Mouse (Mus musculus) Muller cell, postnatal 12 days (primary cell): ENCODE results near the gene R3hdml.

ENCODE experiments used
- DNase-seq: peaks from one replicate; pipeline ENCODE4 v3.0.0-alpha.2; 2015; ENCODE audit errors: inconsistent ontology term

R3hdml gene

DNA sequence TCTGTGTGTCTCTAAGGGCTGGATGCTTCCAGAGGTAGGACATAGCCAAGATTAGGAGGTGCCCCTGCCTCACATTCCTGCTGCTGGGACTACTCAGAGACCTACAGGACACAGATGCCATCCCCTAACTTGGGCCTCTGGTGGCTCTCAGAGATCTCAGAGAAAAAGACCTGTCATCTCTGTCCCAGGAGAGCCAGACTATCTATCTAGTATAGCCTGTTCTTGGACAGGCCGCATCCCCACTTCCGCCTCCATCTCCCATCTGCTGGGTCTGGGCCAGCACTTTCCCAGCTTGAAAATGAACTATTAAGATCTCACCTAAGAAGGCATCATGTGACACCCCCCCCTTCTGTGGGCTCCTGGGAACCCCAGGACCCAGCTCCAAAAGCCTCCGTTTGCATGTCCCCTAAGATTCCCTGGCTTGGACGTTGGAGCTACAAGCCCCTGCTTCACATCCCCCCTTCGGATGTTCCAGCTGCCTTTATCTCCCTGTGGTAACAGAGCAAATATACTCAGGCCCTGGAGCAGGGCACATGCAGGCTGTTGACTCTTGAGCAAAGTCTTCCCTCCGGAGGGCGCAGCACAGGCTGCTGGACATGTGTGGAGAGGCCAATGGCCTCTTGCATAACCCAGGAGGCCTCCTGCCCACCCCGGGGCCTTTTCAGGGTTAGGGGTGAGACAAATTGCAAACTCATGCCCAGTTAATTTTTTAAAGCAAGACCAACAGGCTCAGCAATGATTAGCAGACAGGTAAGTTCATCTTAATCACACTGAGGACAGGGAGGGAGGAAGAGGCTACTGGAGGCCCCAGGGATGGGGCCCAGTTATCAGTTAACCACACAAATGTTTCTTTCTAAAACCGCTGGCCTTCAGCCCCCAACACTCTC lies 48.4 kb downstream of the R3hdml start:
- no peak for DNase-seq

- no peak for DNase-seq
Measured at GRCm38 (mm10) chr2:163541568-163542182, 49.6 kb downstream of the R3hdml start.

DNA sequence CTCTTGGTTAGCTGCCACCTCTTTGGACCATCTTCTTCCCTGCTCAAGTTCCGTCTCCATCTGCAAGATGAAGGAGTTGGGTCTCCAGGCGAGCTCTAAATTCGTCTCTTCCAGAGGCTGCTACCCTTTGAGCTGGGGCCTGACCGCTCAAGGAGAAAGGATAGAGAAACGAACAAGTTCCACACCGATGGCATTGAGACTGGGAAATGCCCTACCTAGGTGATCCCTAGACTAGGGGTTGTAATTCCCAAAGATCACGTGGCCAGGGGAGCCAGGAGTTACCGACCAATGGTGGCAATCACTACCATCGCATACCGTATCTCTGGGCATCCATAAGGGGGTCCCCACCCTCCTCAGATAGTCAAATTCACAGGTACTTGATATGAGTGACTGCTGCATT lies 50.6 kb downstream of the R3hdml start:
- no peak for DNase-seq

- DNase-seq = no peak
Measured at GRCm38 (mm10) chr2:163546623-163547318, 54.7 kb downstream of the R3hdml start.

DNA sequence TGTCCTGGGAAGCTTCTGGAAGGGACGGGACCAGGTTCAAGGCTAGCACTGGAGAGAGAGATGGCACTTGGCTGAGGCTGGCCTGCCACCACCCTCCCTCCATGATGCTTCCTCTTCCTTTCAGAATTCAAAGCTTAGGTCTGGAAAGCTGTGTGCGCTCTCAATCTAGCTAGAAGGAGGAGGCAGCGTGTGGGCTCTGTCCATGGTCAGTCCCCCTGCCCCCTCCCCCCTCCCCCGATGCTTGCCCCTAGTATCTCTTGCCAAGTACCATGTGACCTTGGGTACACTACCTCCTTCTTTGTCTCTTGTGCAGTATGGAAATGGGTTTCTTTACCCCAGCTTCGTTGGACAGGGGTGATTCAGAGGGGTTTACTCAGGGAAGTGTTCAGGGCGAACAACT lies 56.7 kb downstream of the R3hdml start:
- no peak for DNase-seq

DNA sequence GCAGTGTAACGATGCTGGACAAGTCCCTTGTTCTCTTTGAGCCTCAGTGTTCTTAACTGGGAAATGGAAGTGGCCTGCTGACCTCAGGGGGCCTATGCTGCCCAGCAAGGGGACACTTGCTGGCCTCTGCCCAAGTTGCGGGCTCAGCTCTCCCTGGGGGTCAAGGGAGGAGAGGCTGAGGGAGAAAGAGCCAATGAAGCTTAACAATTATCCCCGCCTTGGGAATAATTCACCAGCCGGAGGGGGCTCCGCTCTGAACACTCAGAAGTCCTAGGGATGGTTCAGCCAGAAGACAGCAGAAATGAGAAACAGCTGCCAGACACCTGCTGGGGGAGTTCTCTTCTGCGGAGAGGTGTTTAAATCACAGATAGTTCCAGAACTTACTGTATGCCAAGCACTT lies 57.7 kb downstream of the R3hdml start:
- no peak for DNase-seq
